Mouse (Mus musculus) liver, postnatal 0 days (tissue): Measurements from ENCODE around the gene Slc18a3. TPM values are rescaled to one million over a fixed set of nuclear protein-coding genes. Genes with fewer than 3 reads are reported as not detected.

ENCODE experiments used
- ATAC-seq: fragments of 200-750 bp; cut with Nextera tagmentation; 2 replicates; pipeline ENCODE4 v1.8.0; 2017; ENCODE audit warnings: mild to moderate bottlenecking, moderate library complexity
- DNase-seq: peaks from one replicate; pipeline ENCODE4 v3.0.0-alpha.2; 2016
- H3K27ac ChIP-seq: fragments of 300-500 bp; sonication (generic); 2 replicates; pipeline ENCODE4 v1.5.1; 2014; ENCODE audit warnings: antibody characterized with exemption, moderate library complexity, mild to moderate bottlenecking, low read depth
- H3K27me3 ChIP-seq: fragments of 300-500 bp; sonication (generic); 2 replicates; pipeline ENCODE4 v1.6.1; 2014; ENCODE audit warnings: low read length, control low read depth, mixed read lengths; ENCODE audit not compliant: insufficient read depth
- H3K36me3 ChIP-seq: fragments of 300-500 bp; sonication (generic); replicated peaks from 2 replicates; pipeline ENCODE4 v1.6.1; 2014; ENCODE audit warnings: mild to moderate bottlenecking, control low read depth, low read length, moderate library complexity, mixed read lengths; ENCODE audit not compliant: insufficient read depth
- H3K4me1 ChIP-seq: fragments of 300-500 bp; sonication (generic); 2 replicates; pipeline ENCODE4 v1.6.1; 2014; ENCODE audit warnings: antibody characterized with exemption, mild to moderate bottlenecking, control low read depth; ENCODE audit not compliant: insufficient read depth
- H3K4me2 ChIP-seq: fragments of 300-500 bp; sonication (generic); 2 replicates; pipeline ENCODE4 v1.6.1; 2014; ENCODE audit warnings: low read depth, mild to moderate bottlenecking, low read length, moderate library complexity, mixed read lengths
- H3K4me3 ChIP-seq: fragments of 300-500 bp; sonication (generic); 2 replicates; pipeline ENCODE4 v1.5.1; 2014; ENCODE audit warnings: low read depth, low read length
- H3K9ac ChIP-seq: fragments of 300-500 bp; sonication (generic); replicated peaks from 2 replicates; pipeline ENCODE4 v1.6.1; 2014; ENCODE audit warnings: mild to moderate bottlenecking, moderate library complexity
- H3K9me3 ChIP-seq: fragments of 300-500 bp; sonication (generic); 2 replicates; pipeline ENCODE4 v1.6.1; 2016; ENCODE audit warnings: mild to moderate bottlenecking, control low read depth, low read length, mixed read lengths
- CTCF ChIP-seq: sonication (generic); IDR thresholded peaks from 2 replicates; pipeline ENCODE4 v1.5.1; 2016; ENCODE audit warnings: antibody characterized with exemption, low read depth
- EP300 ChIP-seq: IDR thresholded peaks from 2 replicates; pipeline ENCODE4 v1.6.1; 2016; ENCODE audit warnings: antibody characterized with exemption, low read depth, mild to moderate bottlenecking
- WGBS: fragments of 180-500 bp; shearing (Covaris S2); extraction: QIAGEN DNeasy Blood & Tissue Kit; methylation state at CpG from one replicate; pipeline ENCODE4 v1.1.7; 2014; ENCODE audit not compliant: insufficient replicate concordance; 5-methylcytosine and 5-hydroxymethylcytosine counted together
- polyA plus RNA-seq: library from polyadenylated mRNA; unstranded; fragments of >200 nt; fragmentation: Nextera tagmentation; extraction: Ambion mirVana; gene quantifications from 2 replicates; pipeline ENCODE4 v1.2.1, GENCODE M21; 2015

Gene Slc18a3
- polyA plus RNA-seq, 1 experiment from 2014 or later = not detected

DNA sequence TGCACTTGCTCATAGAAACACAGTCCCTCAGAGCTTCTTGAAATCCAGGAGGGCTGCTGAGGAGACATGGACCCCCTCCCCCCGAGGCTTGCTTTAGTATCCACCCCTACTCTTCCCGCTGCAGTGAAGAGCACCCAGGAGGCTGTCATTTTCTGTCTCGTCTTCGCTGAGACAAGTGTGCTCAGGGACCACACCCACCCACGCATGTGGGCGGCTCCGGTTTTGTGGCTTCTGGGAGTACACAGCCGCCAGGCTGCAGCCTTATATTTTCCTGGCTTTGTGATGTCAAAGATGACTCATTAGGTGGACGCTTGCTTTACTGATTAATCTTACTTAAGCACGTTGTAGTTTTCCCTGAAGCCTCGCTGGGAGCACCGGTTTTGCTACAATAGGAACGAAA, 27.9 kb upstream of the Slc18a3 start:
- Histone ChIP-seq H3K9ac (no peak overlapping the region), H3K36me3 (no peaks in the 10 kb centered on the region), H3K27me3 (peaks cover 22% of the 10 kb centered on the region; the same call in 1 of the 2 replicates), H3K27ac (no peak overlapping the region), H3K4me3 (no peak overlapping the region), H3K4me2 (peak overlapping the region; percentile 40), H3K4me1 (peaks cover 6% of the 10 kb centered on the region; the same call in 1 of the 2 replicates), H3K9me3 (no peaks in the 10 kb centered on the region)
- TF ChIP-seq EP300 = no peak
- no peak for TF ChIP-seq CTCF
- WGBS = 11% methylated on average over 13 of the region's 13 CpGs
- ATAC-seq = no peak
- no peak for DNase-seq

DNA sequence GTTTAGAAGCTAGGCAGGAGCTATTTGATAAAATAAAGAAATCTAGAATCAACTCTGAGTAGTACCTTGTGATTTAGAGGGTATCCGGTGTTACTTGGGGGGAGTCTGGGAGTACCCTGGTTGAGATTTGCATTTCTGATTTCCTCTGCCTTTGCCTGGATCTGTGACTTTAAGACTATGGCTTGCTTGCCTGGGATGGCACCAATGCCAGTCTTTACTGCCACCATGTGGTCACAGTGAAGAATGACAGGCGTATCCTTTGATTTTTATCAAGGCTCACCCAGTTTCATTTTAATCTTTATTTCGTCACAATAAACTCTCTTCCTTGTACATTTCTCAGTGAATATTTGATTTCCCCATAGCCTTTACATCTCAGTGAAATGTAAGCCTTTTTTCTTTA, 17.4 kb upstream of the Slc18a3 start:
- Histone ChIP-seq H3K4me1 (no peaks in the 10 kb centered on the region), H3K9ac (no peak overlapping the region), H3K4me3 (no peak overlapping the region), H3K36me3 (no peaks in the 10 kb centered on the region), H3K27me3 (0 out of 2 replicates have a peak, but pooled peaks cover 5% of the 10 kb centered on the region), H3K4me2 (no peak overlapping the region), H3K27ac (no peak overlapping the region), H3K9me3 (no peaks in the 10 kb centered on the region)
- TF ChIP-seq EP300 = no peak
- TF ChIP-seq CTCF = peak; percentile 88
- WGBS = 6% methylated on average over 3 of the region's 3 CpGs
- no peak for DNase-seq
- no peak for ATAC-seq

DNA sequence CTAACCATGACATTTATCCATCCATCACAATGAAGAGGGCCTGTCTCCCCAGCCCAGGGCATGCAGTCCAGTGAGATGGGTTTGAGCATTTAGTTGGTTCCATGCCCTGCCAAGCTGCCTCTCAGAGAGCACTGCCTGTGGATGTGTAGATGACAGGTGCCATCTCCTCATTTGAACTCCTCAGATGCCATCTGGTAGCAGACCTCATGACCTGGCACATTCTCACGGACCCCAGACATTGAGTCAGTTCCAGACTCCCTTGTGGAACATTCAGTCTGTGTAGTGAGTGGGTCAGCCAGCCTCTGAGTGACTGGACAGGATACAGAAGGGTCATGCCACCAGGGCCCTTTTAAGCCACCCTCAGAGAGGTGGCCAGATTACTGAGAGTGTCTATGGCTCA, 12.9 kb upstream of the Slc18a3 start:
- no peak overlapping the region for H3K27ac ChIP-seq
- ATAC-seq = no peak
- no peaks in the 10 kb centered on the region for H3K9me3 ChIP-seq
- no peaks in the 10 kb centered on the region for H3K36me3 ChIP-seq
- 63% methylated on average over 1 of the region's 1 CpGs for WGBS
- 0 out of 2 replicates have a peak, but pooled peaks cover 2% of the 10 kb centered on the region for H3K27me3 ChIP-seq
- no peak for DNase-seq
- no peak overlapping the region for H3K4me3 ChIP-seq
- TF ChIP-seq EP300 = no peak
- H3K4me1 ChIP-seq = 0 out of 2 replicates have a peak, but pooled peaks cover 2% of the 10 kb centered on the region
- H3K4me2 ChIP-seq = no peak overlapping the region
- H3K9ac ChIP-seq = no peak overlapping the region

DNA sequence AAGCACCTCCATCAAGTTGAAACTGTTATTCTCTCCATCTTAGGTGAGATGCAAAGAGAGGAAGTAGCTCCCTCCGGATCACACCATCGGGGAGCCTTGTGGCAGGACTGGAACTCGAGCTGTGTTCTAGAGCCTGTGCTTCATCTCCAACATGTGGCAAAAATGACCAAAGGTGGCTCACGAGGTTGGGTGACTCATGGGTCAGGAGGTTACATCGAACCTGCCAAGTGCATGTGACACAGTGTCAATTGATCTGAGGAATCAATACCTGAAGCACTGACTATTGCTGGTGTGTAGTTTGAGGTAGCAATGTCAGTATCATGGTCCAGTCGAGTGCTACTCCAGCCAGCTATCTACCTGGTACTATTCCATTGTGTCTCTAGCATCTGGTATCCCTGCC, 11.9 kb upstream of the Slc18a3 start:
- Histone ChIP-seq H3K27ac (no peak overlapping the region), H3K36me3 (no peaks in the 10 kb centered on the region), H3K9me3 (no peaks in the 10 kb centered on the region), H3K4me1 (0 out of 2 replicates have a peak, but pooled peaks cover 2% of the 10 kb centered on the region), H3K4me3 (no peak overlapping the region), H3K4me2 (no peak overlapping the region), H3K9ac (no peak overlapping the region), H3K27me3 (0 out of 2 replicates have a peak, but pooled peaks cover 5% of the 10 kb centered on the region)
- TF ChIP-seq EP300 (peak; percentile 74), CTCF (no peak)
- 51% methylated on average over 6 of the region's 6 CpGs for WGBS
- ATAC-seq (peak; percentile 82), DNase-seq (peak; percentile 49)

DNA sequence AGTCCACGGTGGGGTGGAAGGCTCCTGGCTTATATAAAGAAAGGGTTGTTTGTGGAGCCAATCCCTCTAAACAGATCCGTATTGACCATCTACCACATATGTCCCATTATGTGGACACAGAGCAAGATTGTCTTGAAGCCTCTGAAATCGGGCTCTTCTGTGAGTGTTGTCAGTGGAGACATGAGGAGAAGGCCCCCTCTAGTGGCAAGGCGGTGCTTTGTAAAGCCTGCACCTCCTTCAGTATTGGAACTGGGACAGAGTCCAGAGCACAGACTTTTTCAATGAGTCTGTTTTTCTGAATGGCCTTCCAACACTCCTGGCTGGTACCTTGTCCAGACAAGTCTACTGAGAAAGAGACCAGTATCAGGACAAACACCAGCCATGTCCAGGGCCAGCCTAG, 8.3 kb upstream of the Slc18a3 start:
- Histone ChIP-seq H3K4me1 (0 out of 2 replicates have a peak, but pooled peaks cover 2% of the 10 kb centered on the region), H3K9ac (no peak overlapping the region), H3K4me2 (no peak overlapping the region), H3K4me3 (no peak overlapping the region), H3K27me3 (0 out of 2 replicates have a peak, but pooled peaks cover 3% of the 10 kb centered on the region), H3K27ac (no peak overlapping the region), H3K9me3 (no peaks in the 10 kb centered on the region), H3K36me3 (no peaks in the 10 kb centered on the region)
- WGBS = 14% methylated on average over 4 of the region's 4 CpGs
- ATAC-seq = no peak
- TF ChIP-seq EP300 (no peak), CTCF (peak; percentile 70)
- peak; percentile 51 for DNase-seq

DNA sequence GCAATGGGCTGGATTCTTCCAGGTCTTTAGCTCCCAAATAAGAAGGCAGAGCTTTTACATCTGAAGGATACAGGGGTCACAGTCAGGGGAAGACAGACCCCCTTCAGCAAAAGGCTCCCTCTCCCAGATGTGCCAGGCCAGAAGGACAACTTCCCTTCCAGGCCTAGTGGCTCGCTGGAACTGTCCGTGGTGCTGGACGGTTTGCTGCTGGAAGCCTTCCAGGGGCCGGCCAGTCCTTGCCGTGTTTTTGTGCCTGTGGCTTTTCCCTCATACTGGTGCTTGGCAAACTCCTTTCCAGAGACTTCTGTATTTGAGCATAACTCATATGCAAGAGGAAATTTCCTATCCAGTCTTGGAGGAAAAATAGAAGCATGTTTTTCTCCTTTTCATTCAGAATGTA, 3.0 kb upstream of the Slc18a3 start:
- DNase-seq = peak; percentile 66
- no peaks in the 10 kb centered on the region for H3K36me3 ChIP-seq
- H3K9ac ChIP-seq = no peak overlapping the region
- no peaks in the 10 kb centered on the region for H3K9me3 ChIP-seq
- ATAC-seq = no peak
- H3K27ac ChIP-seq = no peak overlapping the region
- peaks cover 51% of the 10 kb centered on the region for H3K27me3 ChIP-seq
- no peak for TF ChIP-seq CTCF
- TF ChIP-seq EP300 = no peak
- H3K4me1 ChIP-seq = no peaks in the 10 kb centered on the region
- no peak overlapping the region for H3K4me2 ChIP-seq
- WGBS = 6% methylated on average over 5 of the region's 5 CpGs
- no peak overlapping the region for H3K4me3 ChIP-seq

DNA sequence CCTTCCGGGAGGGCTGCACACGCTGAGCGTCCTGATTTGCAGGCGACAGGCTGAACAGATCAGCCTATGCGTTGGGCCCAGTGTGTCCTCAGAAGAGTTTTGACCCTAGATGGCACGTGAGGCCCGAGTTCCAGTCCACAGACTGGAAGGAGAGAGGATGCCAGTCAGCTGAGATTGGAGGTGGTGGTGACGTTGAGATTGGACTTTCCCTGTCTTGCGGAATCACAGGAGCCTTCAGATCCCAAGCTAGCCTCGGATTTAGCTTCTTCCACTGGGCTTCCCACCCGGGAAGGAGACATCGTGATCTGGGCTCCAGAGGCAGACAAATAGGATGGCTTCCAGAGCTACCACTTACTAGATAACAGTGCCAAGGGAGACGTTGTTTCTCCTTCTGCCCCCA, 1.2 kb upstream of the Slc18a3 start, which contains the start of gene Chat:
Gene Chat (minus strand): TSS at position 101 of the 400 bp plus-strand sequence.
- ATAC-seq (no peak), DNase-seq (no peak)
- Histone ChIP-seq H3K9ac (no peak within 1 kb of the TSS), H3K4me2 (no peak within 1 kb of the TSS), H3K27ac (no peak within 1 kb of the TSS), H3K27me3 (peaks cover 65% of the 10 kb centered on the region), H3K4me1 (no peaks in the 10 kb centered on the region), H3K36me3 (no peaks in the 10 kb centered on the region), H3K4me3 (no peak within 1 kb of the TSS), H3K9me3 (no peaks in the 10 kb centered on the region)
- TF ChIP-seq EP300 (no peak), CTCF (no peak)
- WGBS = 15% methylated on average over 13 of the region's 13 CpGs
